Mouse (Mus musculus) kidney, adult 8-10 months (tissue): ENCODE measurements around the gene Ece1.
A peak's percentile ranks its signal among the peaks of the same experiment; 100 is the strongest.

ENCODE experiments used
- DNase-seq, 2 experiments: peaks; one replicate each; pipeline ENCODE4 v3.0.0; 2022

The Ece1 gene

GRCm38 (mm10) chr4:137857116-137857515, 4.9 kb upstream of the Ece1 start:
- peak in 1 of 2 experiments; percentile 60 for DNase-seq

- no peak for DNase-seq
Measured at GRCm38 (mm10) chr4:137858371-137858770, 3.7 kb upstream of the Ece1 start.

GRCm38 (mm10) chr4:137861461-137862011, 501 bp upstream of the Ece1 start:
- peak in 1 of 2 experiments; percentile 36 for DNase-seq

- no peak for DNase-seq
Measured at GRCm38 (mm10) chr4:137862516-137863240, 641 bp downstream of the Ece1 start.

GRCm38 (mm10) chr4:137864031-137864430, 2.0 kb downstream of the Ece1 start:
- no peak for DNase-seq

GRCm38 (mm10) chr4:137864769-137865168, 2.7 kb downstream of the Ece1 start:
- no peak for DNase-seq

GRCm38 (mm10) chr4:137865221-137865641, 3.2 kb downstream of the Ece1 start:
- DNase-seq: no peak

- DNase-seq: no peak
Measured at GRCm38 (mm10) chr4:137866206-137866863, 4.3 kb downstream of the Ece1 start.

- peak; percentile 60 to 61 for DNase-seq
Measured at GRCm38 (mm10) chr4:137867225-137867624, 5.2 kb downstream of the Ece1 start.

GRCm38 (mm10) chr4:137867675-137868257, 5.7 kb downstream of the Ece1 start:
- peak; percentile 78 to 85 for DNase-seq

GRCm38 (mm10) chr4:137869667-137870274, 7.7 kb downstream of the Ece1 start:
- DNase-seq: no peak

- DNase-seq: no peak
Measured at GRCm38 (mm10) chr4:137870979-137871378, 8.9 kb downstream of the Ece1 start.

- no peak for DNase-seq
Measured at GRCm38 (mm10) chr4:137871431-137871830, 9.4 kb downstream of the Ece1 start.

- no peak for DNase-seq
Measured at GRCm38 (mm10) chr4:137874337-137874736, 12.3 kb downstream of the Ece1 start.

GRCm38 (mm10) chr4:137874826-137875225, 12.8 kb downstream of the Ece1 start:
- DNase-seq: no peak

- no peak for DNase-seq
Measured at GRCm38 (mm10) chr4:137875466-137876092, 13.5 kb downstream of the Ece1 start.

- no peak for DNase-seq
Measured at GRCm38 (mm10) chr4:137876834-137877233, 14.8 kb downstream of the Ece1 start.

GRCm38 (mm10) chr4:137877432-137877881, 15.4 kb downstream of the Ece1 start:
- DNase-seq: no peak

GRCm38 (mm10) chr4:137879383-137880156, 17.5 kb downstream of the Ece1 start:
- DNase-seq: no peak

GRCm38 (mm10) chr4:137881445-137881844, 19.4 kb downstream of the Ece1 start:
- DNase-seq: no peak

- no peak for DNase-seq
Measured at GRCm38 (mm10) chr4:137882663-137883062, 20.6 kb downstream of the Ece1 start.
